Mouse (Mus musculus) E14TG2a.4 (cell line): ENCODE measurements around the gene Gm47283.
"Not testable (repeated sequence)": the region's sequence is repeated elsewhere in the genome, so short reads cannot be mapped to it uniquely, and the experiment has no call there.

Experiments
- CTCF ChIP-seq: conservative IDR thresholded peaks from 2 replicates; pipeline ENCODE4 v1.5.1; 2014; ENCODE audit warnings: low read length
- POU5F1 ChIP-seq: IDR thresholded peaks from 2 replicates; pipeline ENCODE4 v1.6.1; 2014; ENCODE audit warnings: low read length, borderline replicate concordance

- TF ChIP-seq CTCF, POU5F1: not testable (repeated sequence)
Observed at GRCm38 (mm10) chrY:90741452-90742260, 42.9 kb upstream of the Gm47283 start.
